Mouse (Mus musculus) retina, embryonic 14.5 days (tissue): Measurements from ENCODE around the gene Gm14226.
"Not testable (repeated sequence)": the region's sequence is repeated elsewhere in the genome, so short reads cannot be mapped to it uniquely, and the experiment has no call there.

ENCODE experiments used
- DNase-seq: peaks from one replicate; pipeline ENCODE4 v3.0.0-alpha.2; 2015; ENCODE audit warnings: low spot score

The Gm14226 gene

DNA sequence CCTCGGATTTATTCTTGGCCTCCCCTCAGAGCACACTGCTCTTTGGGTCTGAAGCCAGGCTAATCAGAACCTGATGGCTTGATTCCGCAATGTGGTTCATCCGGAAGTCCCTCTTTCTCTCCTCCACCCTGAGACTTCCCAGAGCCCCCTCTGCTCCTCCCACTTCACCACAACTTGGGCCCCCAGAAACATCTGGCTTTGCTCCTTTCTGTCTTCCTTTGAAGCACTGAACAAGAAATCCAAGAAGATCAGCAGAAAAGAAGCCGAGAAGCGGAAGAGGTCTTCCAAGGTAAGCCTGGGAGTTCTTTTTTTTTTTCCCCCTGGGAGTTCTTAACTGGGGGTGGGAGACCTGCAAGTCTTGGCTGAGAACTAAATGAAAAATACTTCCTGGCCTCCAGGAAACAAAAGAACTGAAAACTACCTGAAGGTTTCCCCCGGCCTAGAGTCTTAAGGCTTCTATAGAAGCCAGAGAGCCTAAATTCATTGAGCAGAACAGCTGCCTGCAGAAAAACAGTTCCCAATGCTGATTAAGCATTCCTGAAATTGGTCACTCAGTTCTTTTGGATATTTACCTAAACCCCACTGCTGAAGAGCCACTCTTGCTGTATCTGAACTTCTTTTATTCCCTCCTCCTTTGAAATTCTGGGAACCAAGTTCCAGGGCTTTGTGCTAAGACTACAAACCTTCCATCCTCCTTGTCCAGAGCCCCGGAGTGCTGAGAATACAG is 29.5 kb downstream of the Gm14226 start:
- no peak for DNase-seq

DNA sequence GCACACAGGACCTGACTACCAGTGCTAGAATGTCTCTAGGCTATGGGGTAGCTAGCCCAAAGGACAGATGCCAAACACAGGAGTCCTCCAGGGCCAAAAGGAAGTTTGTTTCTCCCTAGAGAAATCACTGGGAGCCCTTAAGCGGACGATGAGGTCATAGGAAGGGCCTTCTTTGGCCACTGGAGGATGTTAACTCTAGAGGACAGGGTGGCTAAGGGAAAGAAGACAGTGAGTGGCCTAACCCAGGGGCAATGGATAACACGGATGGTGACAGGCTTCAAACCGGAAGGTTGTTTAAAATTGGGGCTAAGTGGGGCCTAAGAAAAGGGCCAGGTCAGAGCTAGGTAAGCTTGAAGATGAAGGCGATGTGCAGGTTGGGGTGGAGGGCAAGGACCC is 32.0 kb downstream of the Gm14226 start:
- DNase-seq = peak; percentile 40

DNA sequence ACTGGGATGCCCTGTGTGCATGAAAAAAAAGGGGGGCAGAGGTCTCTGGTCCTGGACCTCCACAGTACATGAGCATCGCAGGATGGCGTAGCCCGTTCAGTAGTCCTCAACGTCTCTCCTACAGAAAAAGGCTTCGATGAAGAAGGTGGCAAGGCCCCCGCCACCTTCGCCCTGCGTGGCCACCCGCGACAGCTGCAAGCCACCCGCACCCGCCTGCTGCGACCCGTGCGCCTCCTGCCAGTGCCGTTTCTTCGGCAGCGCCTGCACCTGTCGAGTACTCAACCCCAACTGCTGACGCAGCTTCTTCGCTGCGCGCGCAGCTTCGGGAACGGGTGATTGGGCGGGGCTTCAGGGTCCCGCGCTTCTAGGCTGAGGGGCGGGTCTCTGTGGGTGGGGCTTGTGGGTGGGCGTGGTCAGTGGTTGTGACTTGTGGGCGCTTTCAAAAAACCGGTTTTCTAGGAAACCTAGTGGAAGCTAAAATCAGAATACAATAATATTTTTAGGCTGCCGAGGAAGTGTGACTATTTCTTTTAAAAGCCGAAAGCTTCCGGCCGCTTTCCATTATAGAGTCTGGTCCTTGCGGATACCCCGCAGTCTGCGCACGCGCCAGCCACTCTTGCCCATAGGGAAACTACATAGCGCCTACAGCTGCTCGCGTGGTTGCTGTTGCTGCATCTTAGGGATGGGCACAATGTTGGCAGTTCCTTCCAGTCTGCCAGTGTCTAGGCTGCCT is 32.6 kb downstream of the Gm14226 start:
- DNase-seq = peak; percentile 98

GRCm38 (mm10) chr2:155051622-155052351 is 33.7 kb downstream of the Gm14226 start:
- DNase-seq = no peak

DNA sequence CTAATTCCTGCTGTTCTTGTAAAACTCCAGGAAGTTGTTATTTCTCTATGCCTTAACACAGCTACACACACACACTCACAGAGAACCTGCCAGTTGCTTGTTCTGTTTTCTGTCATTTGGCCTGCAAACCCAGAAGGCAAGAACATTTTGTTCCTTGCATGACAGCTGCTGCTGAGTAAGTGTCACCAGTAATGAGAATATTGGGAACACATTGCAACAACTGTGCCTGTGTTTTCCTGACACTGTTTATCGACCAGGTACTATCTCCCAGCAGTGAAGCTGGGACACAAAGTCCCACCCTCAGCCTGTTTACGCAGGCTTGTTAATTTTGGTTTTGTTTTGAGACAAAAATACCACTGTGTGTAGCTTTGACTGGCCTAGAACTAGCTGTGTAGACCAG is 34.6 kb downstream of the Gm14226 start:
- DNase-seq = no peak

DNA sequence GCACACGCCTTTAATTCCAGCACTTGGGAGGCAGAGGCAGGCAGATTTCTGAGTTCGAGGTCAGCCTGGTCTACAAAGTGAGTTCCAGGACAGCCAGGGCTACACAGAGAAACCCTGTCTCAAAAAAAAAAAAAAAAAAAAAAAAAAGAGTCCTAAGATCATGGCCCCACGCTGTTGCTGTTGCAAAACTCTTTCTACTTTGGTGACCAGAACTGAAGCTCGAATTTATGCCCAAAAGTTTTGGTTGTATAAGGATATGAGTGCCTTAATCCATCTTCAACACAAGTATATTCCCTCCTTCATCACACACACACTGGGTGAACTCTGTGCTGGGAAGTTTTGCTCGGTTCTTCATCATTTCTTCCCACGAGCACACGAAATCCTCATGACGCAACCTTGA is 35.4 kb downstream of the Gm14226 start:
- DNase-seq = not testable (repeated sequence)

DNA sequence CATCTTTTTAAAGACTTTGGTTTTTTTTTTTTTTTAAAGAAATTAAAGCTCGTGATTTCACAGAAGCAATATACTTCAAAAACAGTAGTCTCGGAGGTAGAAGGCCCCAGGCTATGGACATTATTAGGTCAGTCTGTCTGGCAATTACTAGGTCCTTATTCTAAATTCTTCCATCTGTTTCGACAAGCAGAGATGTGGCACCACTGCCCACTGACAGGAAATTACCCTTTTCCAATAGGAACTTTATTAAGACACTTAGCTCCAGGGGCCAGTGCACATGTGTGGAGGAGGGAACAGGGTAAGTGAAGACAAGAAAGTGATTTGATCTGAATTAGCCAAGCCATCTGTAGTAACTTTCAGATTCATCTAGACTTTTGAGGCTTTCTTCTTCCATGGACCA is 36.6 kb downstream of the Gm14226 start:
- DNase-seq = no peak

- DNase-seq = no peak
Observed at GRCm38 (mm10) chr2:155056076-155056578, 38.1 kb downstream of the Gm14226 start.

DNA sequence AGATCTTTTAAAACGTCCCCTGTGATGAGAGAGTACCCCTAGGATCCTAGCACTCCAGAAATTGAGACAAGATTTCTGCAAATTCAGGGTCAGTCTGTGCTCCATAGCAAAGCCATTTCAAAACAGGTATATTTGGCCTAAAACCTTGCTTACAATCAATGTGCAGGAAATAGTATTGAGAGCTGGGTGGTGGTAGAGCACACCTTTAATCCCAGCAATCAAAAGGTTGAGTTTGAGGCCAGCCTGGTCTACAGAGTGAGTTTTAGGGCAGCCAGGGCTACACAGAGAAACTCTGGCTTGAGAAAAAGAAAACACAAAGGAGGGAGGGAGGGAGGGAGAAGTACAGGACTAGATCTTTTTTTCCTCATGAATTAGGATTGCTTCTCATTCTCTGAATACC is 39.3 kb downstream of the Gm14226 start:
- DNase-seq = no peak

GRCm38 (mm10) chr2:155071027-155071426 is 53.0 kb downstream of the Gm14226 start:
- DNase-seq = no peak

- DNase-seq = no peak
Observed at GRCm38 (mm10) chr2:155072353-155073145, 54.5 kb downstream of the Gm14226 start.

DNA sequence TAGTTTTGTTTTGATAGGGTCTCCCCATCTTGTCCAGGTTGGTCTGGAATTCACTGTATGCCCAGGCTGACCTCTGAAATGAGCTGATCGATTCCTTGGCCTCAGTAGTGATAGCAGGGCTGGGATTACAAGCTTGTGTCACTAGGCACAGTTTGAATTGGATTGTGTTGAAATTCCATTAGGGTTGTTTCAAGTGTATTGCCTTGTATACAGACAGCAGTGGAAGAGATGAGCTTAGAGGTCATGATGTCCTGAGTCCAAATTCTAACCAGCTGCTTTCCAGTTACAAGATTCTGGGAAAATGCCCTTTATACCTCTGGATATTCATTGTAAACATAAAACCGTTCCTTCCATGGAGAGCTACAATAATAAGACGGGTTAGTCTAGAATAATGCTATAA is 55.3 kb downstream of the Gm14226 start:
- no peak for DNase-seq

DNA sequence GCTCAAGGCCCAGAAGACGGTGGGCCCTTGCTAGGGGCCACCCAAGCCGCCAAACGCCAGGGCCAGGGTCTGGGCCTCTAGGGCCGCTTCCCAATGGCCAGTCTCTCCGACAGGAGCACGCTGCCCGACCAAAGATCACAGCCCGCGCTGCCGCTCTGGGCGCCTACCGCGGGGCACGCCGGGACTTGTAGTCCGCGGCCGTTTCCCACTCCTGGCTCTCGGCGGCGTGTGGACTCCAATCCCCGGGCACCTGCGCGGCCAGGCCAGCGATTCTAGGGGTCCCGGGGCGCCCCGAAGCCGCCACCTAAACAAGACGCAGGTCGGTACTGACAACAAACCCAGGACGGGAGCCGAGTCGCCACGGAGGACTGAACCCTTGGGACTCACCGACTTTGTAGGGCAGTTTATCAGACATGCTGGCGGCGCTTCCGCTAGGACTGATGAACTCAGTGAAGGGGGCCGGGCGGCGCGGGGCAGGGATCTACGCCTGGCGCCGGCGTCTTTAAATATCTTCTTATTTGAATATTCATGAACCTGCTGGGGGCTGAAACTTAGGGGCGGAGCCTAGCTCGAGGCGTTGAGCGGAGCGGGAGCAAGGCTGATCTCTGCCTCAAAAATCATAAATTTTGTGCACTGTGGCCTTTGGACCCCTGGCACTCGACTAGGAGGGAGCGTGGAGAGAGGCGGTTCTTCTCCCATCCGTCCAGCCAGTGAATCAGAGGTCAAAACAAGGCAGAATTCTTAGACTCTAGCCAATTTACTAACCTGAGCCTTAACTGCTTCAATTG is 56.1 kb downstream of the Gm14226 start, which contains the start of gene Ahcy:
Gene Ahcy, minus strand, starts transcription at position 520 of the 788 bp plus-strand sequence.
- DNase-seq = peak; percentile 94

GRCm38 (mm10) chr2:155074766-155075330 is 56.8 kb downstream of the Gm14226 start:
- no peak for DNase-seq

- no peak for DNase-seq
Observed at GRCm38 (mm10) chr2:155075649-155076048, 57.6 kb downstream of the Gm14226 start.
